Mouse (Mus musculus) gastrocnemius, adult 18-20 months (tissue): ENCODE measurements at regions not wholly inside any gene's neighbourhood (a gene's known extent, or its start where the extent isn't known, plus 50 kb on each side); places are given as distances from the start of the nearest gene placed in this dataset.
"Not testable (repeated sequence)": the region's sequence is repeated elsewhere in the genome, so short reads cannot be mapped to it uniquely, and the experiment has no call there.

Source experiments
- DNase-seq: peaks from one replicate; pipeline ENCODE4 v3.0.0; 2021; ENCODE audit warnings: low spot score

DNA sequence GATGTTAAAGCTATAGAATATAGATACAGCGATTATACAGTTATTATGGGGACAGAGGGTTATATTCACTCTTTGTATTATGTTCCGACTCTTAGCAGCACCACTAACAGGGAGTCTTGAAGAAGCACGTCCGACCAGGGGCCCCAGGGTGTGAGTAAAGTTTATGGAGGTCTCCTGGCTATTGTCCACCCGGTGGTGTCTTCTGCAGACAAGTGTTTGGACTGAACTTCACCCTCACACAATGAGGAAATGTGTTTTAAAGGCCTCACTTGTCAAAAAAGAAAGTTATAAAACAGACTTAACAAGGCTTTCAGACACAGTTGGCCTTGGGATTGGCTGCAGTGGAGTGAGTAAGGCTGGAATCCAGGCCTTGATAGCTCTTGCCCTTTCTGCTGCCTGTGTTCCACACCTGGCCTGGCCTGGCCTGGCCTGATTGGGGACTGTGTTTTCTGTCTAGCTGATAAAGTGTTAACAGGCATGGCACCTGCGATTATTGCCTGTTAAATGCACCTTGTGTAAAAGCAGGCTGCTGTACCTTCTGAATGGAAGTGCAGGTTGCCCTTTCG, 102.8 kb upstream of the Klf4 start:
- no peak for DNase-seq

DNA sequence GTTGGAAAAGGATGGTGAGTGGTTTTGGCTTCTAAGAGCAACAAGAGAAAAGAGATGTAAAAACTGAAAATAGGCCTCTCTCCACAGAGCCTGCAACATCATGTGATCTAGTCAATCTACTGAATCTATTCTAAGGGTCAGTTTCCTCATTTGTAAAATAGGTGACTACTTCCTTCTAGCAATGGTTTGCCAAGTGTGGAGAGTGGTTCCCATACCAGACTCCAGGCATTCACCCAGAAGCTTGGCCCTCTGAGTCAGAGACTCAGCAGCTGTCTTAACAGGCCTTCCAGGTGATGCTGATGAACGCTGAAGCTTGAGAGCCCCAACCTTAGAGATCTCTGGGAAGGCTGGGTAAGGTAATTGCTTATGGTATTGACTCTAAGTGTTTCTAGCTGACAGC, 98.9 kb upstream of the Klf4 start:
- no peak for DNase-seq

DNA sequence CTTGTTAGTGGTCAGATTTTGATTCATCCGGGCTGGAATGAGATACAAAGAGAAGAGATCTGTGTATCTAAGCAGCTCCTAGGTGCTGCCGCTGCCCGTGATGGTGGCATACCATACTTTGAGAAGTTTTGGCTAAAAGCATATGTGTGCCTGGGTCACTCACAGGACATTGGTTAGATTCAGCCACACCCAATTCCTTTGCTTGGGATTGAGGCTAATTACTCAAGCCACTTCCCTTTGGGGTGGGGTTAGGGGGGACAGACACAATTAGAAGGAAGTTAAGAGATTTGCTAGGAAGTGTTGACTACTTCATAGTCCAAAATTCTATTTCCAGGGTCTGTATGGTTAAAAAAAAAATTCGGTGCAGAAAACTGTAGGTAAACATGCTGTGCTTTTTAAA, 97.9 kb upstream of the Klf4 start:
- not testable (repeated sequence) for DNase-seq

DNA sequence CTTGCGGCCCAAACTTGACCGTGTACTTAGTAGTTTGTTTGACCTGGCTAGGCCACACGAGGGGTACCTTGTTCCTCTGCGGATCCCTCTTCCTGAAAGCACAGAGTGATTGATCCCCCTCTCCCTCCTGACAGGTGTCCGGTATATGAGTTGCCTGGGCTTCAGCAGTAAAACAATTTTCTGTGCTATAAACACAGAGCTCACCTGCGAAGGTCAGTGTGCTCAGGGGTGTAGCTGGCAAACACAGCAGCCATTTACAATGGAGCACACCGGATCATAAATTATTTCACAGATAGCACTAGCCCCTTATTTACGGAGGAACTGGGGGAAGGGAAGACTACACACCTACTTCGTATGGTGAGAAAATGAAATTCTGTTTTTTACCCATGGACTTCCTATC, 92.5 kb upstream of the Klf4 start:
- DNase-seq: no peak

DNA sequence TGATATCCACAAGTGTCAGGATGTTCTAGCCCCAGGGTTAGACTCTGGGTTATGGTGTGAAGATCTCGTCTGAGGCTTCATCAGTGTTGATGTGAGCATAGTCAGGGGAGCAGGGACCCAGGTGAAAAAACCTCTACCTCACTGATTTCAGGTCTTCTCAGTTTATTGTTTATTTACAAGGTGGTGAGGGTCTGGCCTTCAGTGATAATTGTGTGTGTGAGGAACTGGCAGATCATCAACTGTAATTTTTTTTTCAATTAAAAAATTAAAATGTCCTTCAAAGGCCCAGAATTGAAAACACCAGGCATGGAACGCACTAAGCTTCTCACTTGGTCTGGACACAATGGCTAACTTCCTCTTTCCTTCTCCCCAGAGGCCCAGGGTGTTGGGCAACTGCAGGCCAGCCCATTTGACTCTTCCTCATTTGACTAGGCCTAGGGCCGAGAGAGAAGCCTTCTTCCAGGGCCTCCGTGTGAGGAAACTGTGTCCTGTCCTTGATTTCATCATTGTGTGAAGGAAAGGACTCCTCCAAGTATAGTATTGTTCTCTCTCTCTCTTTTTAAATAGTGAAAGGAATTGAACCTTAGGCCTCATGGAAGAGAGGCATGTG, 91.0 kb upstream of the Klf4 start:
- peak; percentile 76 for DNase-seq

DNA sequence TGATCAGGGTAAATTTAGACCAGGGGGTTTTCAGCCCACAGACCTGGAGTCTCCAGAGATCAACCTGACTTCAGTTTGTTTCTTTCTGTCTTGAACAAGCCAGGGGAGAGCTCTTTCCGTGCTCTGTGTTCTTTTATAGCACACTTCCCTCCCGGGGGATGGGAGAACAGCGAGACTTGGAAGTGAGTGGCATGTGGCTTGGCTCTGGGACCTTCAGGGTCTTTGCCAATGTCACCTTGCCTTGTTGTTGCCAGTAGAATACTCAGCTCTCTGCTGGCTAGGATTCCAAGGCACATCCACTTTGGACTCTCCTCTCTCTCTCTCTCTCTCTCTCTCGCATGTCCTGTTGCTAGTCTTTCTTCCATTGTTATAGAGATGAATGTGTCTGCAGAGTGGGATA, 90.4 kb upstream of the Klf4 start:
- peak; percentile 42 for DNase-seq

DNA sequence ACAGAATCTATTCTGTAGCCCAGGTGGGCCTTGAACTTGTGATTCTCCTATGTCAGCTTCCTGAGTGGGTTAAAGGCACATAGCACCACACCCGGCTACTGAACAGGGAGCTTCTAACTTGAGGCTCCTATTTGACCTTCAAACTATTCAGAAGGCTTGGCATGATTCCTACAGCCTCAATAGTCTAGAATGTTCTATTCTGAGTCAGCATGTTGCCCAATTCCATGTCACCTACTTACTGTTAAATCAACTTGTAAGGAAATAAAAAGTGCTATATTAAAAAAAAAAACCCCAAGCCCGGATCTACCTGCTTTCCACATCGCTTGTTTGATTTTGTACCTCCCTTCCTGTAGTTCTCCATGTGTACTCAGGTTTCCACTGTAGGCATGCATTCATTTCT, 87.6 kb upstream of the Klf4 start:
- DNase-seq: no peak

DNA sequence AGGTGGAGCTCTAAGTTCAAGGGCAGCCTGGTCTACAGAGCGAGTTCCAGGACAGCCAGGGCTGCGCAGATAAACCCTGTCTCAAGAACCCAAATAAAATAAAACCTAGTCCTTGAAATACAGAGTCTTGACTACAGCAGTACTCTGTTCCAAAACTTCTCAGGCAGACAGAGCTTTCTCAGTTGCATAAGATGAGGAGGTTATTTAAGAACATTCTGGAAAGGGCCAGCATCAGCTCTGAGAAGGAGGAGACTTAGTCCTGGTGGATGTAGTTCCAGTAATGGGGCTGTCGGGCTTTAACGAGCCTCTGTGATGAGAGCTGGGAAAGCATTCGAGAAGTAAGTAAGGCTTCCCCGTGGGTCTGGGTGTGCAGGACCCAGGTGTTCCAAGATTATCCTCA, 83.5 kb upstream of the Klf4 start:
- DNase-seq: no peak

DNA sequence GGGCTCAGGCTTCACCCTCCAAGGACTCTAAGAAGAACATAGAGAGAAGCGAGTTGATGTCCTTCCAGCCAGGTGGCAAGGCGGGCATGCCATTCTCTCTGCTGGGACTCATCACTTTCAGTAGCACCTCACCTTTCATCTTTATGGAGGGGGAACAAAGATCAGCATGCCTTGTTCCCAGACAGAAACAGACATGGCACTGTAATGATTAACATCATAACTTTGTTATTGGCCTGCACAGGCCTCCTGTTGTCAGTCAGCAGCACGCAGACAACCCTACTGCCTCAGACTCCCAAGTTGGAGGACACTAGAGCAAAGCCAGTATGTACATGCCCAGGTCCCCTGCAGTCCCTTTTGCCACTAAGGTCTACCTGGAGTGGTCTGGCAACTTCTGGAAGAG, 81.3 kb upstream of the Klf4 start:
- no peak for DNase-seq

DNA sequence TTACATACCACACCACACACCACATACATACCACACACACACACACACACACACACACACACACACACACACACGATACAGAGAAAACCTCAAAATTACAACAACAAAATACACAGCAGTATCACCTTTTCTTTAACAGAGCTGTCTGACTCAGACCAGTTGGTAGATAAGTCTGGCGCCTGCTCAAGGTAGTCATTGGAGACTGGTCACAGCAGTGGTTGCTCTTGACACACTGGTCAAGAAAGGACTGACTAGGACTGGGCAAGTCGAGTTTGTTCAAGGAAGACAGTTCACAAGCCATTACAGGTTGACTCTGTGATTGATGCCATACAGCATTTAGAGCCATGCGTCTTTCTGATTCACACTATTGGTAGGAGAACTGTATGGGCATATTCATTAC, 78.7 kb upstream of the Klf4 start:
- DNase-seq: no peak

DNA sequence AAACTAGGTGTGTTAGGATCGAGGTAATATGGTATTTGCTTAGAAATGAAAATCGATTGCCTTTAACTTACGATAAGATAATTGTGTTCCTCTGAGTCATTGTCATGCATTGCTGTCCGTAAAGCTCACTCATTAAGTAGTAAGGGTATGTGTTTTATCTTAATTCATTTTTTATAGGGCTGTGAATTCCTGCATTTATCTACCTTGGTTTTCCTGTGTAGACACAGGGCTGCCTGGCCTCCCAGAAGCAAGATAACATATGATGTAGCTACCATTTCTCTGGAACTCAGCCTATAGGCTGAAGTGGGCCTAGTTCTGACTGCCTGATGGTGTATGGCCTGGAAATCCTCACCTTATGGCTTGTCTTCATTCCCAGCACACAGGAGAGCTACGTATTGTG, 76.9 kb upstream of the Klf4 start:
- DNase-seq: no peak

DNA sequence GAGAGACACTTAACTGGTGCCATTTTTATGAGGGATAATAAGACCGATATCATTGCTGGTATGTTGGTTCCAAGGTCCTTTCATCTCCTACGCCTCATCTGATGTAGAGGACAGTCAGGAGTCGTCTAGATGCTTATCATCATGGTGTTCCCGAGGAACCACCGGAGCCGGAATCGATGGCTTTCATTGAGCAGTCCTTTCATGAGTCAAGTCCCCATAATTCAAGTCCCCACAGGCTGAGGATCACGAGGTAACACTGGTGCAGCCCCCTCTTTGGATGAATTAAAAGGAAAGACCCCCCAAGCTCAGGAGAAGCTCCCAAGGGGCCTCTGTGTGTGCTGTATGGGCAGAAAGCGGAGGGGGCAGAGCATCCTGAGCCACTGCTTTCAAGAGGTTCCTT, 73.3 kb upstream of the Klf4 start:
- no peak for DNase-seq

DNA sequence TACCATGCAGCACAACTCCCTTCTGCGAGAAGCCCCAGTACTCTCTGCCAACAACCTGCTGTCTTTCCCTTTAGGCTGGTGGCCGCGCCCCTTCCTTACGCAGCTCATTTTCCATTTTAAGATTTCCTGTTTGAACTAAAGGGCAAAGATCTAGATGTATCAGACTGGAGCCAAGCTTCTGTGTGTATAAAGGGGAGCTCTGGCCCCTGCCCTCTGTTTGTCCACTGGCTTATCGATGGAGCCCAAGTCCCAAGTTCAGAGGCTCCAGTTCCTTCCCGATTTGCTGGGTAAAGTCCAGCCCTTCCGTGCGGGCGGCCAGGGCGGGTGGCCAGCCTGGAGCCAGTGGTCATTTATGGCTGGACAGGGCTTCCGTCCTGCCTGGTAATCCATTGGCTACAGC, 72.6 kb upstream of the Klf4 start:
- DNase-seq: peak; percentile 29

DNA sequence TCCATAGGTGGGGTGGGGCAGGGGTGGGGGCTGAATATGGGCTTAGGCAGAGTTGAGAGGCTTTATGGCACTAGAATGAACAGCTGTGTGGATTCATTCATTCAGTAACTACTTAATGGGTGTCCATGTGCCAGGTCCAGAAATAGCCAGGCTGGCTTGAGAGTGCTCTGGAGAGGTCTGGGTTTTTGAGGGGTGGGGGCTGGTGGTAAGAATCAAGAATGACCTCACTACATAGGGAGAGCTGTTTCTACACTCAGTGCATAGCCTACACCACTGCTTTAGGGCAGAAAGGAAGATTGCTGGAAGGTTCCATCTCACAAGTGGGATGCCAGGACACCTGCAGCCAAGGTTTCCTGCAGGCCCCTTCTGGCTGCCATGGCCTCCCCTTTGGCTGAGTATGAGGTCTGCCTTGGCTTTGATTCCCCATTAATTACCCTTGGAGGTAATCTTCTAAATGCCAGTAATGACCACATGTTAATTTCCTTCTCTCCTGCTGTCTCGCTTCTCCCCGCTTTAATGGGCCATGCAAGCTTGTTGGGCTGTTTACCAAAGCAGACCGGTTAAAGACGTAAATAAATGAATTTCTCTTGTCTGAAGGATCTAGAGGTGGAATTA, 71.7 kb upstream of the Klf4 start:
- DNase-seq: no peak

DNA sequence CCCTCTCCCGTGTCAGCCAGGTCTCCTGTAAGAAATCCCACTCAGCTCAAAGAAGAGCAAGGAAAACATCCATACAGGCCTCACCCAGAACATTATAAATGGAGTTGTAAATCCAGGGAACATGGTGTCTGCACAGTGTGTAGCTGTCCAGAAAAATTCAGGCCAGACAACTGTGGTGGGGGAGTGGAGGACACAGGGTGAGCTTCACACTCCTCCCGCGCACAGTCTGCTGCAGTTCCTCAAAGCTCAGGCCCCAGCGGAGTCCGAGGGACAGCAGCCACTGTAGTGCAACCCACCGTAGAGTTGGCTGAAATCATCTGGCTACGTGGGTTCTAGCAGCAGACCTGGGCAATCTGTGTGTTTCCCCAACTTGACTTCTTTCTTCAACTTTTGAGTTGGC, 62.9 kb upstream of the Klf4 start:
- DNase-seq: no peak

DNA sequence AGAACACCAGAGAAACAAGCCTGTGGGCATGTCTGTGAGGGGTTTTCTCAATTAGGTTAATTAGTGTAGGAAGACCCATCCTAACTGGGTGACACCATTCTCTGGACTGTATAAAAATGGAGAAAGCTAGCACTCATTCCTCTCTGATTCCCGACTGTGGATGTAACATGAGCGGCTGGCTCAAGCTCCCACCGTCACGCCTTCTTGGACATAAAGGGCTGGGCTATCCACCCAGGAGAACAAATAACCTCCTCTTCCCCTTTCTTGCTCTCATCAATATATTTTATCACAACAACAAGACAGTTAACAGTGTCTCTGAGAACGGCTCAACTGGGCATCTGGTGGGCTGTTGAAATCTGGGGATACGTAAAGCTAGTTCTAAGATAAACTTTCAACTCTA, 62.4 kb upstream of the Klf4 start:
- DNase-seq: no peak

DNA sequence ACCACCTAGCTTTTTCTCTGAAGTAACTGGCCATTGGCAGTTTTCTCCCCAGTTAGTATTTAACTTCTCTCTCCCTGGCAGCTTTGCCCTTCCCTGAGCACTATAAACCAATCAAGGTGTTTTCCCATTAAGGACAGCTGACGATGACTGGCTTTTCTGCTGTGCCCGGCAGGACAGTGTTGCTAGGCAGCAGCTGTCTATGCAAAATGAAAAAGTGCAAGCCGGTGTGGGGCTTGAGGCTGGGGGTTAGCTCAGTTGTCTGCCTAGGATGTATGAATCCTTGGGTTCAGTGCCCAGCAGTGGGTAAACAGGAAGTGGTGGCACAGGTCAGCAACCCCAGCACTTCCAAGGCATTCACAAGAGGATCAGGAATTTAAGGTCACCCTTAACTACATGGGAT, 60.9 kb upstream of the Klf4 start:
- DNase-seq: no peak

DNA sequence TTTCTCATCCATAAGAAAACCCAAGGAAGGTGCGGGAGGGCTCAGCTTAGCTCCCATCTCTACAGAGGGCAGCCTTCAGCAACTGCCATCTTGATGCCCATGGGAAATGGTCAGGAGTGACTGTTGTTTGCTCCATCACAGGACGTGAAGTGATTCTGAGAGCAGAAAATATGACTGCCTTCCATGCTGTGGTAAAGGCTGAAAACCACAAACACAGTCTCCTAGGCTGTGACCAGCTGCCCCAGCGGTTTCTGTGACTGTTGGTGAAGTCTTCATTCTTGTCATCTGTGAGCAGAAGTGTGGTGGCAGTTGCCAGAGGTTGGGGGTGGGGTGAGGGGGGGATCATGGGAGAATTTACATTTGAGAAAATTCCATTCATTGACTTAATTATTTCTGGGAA, 53.9 kb upstream of the Klf4 start:
- DNase-seq: no peak

DNA sequence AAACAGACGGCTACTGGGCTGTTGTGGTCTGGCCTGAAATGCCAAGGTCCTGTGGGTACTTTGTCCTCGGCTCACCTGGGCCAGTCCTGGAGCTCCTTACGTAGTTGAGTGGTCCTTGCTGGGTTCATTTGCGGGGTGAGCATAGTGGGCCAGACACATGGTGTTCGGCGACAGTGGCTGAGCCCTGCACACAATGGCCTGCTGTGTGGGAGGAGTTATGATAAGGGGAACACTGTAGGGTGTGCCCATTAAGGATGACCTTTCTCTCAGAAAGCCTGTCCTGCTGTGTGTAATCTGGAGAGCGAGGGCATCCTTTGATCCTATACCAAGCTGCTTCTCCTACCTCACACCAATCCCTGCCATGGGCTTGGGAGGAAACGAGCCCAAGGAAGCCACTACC, 51.3 kb upstream of the Klf4 start:
- DNase-seq: no peak
